Mouse (Mus musculus): ENCODE results near the gene Sec22b.

- no peak for TF ChIP-seq CTCF (conservative IDR thresholded peaks at IDR 0.05; ENCODE audit: insufficient read depth, insufficient read length, low read depth, low read length)
- no peak for TF ChIP-seq POLR2A (IDR thresholded peaks at IDR 0.05; ENCODE audit: low read depth, low read length)
Measured at GRCm38 (mm10) chr3:97967627-97968026, 66.6 kb downstream of the Sec22b start.

Data from kidney, adult 2 months (tissue).